Mouse (Mus musculus): ENCODE data around the gene Gm5737.
A peak's percentile ranks its signal among the peaks of the same experiment; 100 is the strongest.

Gene Gm5737

GRCm38 (mm10) chr7:120811834-120812415 lies at the start of gene Gm5737:
Gene Gm5737 (plus strand): TSS chr7:120812365.
- DNase-seq = no peak

GRCm38 (mm10) chr7:120767369-120767768 lies 44.8 kb upstream of the Gm5737 start:
- no peak for DNase-seq

GRCm38 (mm10) chr7:120771389-120771788 lies 40.8 kb upstream of the Gm5737 start:
- DNase-seq = no peak

DNA sequence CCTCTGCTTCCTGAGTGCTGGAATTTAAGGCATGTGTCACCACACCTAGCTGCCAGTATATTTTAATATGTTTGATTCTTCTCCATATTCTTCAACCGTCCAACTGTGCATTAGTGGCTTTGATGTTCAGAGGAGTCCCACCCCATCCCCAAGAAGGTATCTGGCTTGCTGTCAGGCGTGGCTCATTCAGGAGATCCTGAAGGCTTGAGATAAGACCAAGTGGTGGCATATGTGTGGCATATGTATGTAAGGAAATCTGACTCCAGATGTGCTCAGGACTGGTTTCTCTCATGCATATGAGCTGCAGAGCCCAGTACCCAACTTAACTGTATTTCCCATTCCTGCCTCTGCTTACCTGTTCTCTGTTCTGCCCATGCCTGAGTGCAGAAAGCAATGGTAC lies 34.2 kb upstream of the Gm5737 start:
- DNase-seq = no peak

DNA sequence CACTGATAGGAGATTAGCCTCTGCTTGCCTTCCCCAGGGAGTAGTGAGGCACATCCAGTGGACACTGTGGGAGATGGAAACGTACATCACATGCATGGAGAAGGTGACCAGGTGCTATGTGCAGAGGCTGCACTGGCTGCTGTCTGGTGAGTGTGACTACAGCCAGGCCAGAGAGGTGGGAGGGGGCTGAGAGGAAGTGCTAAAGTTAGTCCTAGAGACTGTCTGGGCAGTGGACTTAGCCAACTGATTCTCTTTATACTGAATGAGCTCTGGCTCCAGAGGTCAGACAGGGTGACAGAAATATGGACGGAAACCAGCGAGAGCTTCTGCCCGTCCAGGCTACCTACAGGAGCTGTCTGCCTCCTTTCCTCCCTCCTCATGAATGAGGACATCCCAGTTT lies 16.6 kb upstream of the Gm5737 start:
- DNase-seq = no peak

DNA sequence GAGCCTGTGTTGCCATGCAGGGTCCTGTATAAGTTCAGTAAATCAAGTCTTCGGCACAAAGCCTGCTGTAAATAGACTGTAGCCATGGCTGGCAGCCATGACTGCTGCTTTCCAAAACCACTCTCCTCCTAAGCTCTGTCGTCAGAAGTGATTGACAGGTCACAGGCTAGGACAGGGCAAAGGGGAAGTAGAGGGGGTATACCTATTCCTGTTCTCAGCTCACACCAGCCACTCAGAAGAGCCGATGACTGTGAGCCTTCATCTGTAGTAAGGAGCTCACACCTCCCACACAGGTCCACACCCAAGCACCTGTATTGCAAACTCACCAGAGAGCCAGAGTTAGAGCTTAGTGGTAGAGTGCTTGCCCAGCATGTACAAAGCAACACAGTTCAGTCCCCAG lies 15.8 kb upstream of the Gm5737 start:
- no peak for DNase-seq

DNA sequence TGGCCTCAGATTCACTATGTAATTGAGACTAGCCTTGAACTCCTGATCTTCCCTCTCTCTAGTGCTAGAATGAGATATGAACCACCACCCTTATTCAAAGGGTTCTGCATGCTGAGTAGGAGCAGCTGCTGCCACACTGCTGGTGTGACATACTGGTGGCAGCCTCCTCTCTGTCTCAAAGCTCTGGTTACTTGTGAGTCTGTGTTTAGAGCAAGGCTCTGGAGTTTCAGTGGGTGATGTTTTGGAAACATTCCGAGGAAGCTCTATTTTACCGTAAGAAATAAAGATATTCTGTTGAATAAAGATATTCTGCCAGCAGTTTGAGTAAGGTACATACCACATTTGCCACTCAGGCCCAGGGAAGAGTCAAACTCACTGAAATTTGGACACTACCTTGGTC lies 8.9 kb upstream of the Gm5737 start:
- DNase-seq = no peak

DNA sequence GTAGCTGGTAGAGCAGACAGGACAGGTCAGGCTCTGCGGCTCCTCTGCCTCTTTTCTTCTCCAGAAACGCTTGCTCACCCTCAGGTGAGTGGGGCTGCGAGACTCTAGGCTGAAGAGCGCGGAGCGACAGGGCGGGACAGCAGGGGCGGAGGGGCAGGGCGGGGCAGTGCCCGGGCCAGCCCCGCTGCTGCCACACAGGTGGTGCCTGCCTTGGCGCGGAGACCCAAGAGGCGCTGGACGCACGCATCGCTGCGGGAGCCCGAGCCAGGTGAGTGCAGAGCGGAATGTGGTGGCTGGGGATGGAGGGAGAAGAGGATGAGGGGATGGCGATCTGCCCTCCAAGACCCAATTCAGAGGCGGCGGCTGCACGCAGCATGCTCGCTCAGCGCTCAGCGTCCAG lies 2.5 kb upstream of the Gm5737 start:
- DNase-seq = no peak

DNA sequence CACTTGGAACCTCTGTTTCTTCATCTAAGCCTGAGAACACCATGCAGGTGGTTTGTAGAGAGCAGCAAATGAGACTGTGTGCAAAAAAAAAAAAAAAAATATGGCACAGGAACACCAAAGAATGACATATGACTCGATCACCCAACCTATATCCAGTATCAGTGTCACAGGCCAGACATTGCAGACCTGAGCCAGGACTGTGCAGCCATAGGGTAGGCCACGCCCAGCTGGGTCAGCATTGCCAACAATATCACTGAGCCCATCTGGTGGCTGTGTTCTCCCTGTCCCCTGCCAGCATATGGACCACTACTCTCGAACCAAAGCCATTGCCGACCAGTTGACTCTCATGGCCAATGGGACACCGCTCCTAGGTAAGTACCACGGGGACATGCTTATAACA lies 5.4 kb downstream of the Gm5737 start:
- no peak for DNase-seq

DNA sequence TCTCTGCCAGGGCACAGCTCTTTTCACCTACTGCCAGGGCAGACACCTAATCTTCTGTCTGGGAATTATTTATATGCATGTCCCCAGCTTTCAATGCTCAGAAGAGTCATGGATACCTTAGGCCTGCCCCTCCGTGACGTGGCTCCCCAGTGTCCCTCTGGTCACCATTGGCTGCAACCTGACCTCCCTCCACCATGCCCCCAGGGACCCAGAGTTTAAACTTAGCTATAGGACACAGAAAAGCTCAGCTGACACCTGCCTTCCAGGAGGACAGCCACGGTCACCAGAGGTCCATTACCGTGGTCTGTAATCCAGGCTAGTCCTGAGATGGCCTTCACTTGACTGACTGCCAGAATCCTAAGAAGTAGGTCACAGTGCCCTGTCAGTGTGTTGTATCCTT lies 7.2 kb downstream of the Gm5737 start:
- no peak for DNase-seq

GRCm38 (mm10) chr7:120823248-120823647 lies 11.1 kb downstream of the Gm5737 start:
- peak; percentile 68 for DNase-seq

- DNase-seq = no peak
Measured at GRCm38 (mm10) chr7:120825097-120825496, 12.9 kb downstream of the Gm5737 start.

GRCm38 (mm10) chr7:120826408-120826807 lies 14.2 kb downstream of the Gm5737 start:
- peak; percentile 53 for DNase-seq

GRCm38 (mm10) chr7:120830431-120831381 lies 18.5 kb downstream of the Gm5737 start:
- peak; percentile 46 for DNase-seq

GRCm38 (mm10) chr7:120834426-120834825 lies 22.3 kb downstream of the Gm5737 start:
- no peak for DNase-seq

DNA sequence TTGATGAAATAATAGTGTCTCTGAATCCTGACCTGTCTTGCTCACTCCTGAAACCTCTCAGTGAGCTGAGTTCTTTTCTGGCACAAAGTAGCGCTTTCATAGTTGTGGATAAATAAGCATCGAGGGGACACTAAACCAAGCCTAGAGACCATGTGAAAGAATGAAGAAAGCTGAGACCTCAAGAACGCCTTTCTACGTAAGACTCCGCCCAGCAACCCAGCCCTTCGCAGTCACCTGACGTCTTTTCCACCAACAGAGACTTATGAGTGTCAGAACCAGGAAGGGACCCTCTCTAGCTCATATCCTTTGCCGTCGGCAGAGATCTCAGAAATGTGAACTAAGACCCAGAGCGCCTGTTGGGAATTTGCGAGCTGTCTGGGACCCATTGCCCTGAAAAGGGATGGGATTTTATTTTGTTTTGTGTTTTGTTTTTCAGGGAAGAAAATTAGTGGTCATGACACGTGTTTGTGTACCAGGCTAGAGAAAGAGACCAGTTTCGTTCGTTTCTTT lies 22.8 kb downstream of the Gm5737 start:
- DNase-seq = peak; percentile 58

- DNase-seq = peak; percentile 95
Measured at GRCm38 (mm10) chr7:120835449-120836359, 23.5 kb downstream of the Gm5737 start.

- DNase-seq = no peak
Measured at GRCm38 (mm10) chr7:120836361-120836760, 24.2 kb downstream of the Gm5737 start.

GRCm38 (mm10) chr7:120838436-120839160 lies 26.4 kb downstream of the Gm5737 start:
- no peak for DNase-seq

- DNase-seq = no peak
Measured at GRCm38 (mm10) chr7:120839786-120840185, 27.6 kb downstream of the Gm5737 start.

GRCm38 (mm10) chr7:120842345-120843036 lies 30.3 kb downstream of the Gm5737 start, which contains the start of gene Eef2k:
Gene Eef2k (plus strand): TSS chr7:120842831.
- DNase-seq = peak; percentile 77
